Mouse (Mus musculus) hindbrain, embryonic 10.5 days (tissue): ENCODE data around the gene Cox8a. TPM values are rescaled to one million over a fixed set of nuclear protein-coding genes. Genes with fewer than 3 reads are reported as not detected.

Experiments
- DNase-seq: peaks from one replicate; pipeline ENCODE4 v3.0.0-alpha.2; 2017; ENCODE audit warnings: low spot score
- H3K27ac ChIP-seq: fragments of 300-500 bp; sonication (generic); 2 replicates; pipeline ENCODE4 v1.5.1; 2016; ENCODE audit warnings: mild to moderate bottlenecking, moderate library complexity
- H3K27me3 ChIP-seq: fragments of 300-500 bp; sonication (generic); 2 replicates; pipeline ENCODE4 v1.6.1; 2016; ENCODE audit warnings: mild to moderate bottlenecking; ENCODE audit not compliant: poor library complexity, insufficient read depth, severe bottlenecking
- H3K36me3 ChIP-seq: fragments of 300-500 bp; sonication (generic); 2 replicates; pipeline ENCODE4 v1.6.1; 2016; ENCODE audit warnings: mild to moderate bottlenecking, moderate library complexity
- H3K4me1 ChIP-seq: fragments of 300-500 bp; sonication (generic); replicated peaks from 2 replicates; pipeline ENCODE4 v1.6.1; 2016; ENCODE audit warnings: mild to moderate bottlenecking
- H3K4me3 ChIP-seq: fragments of 300-500 bp; sonication (generic); 2 replicates; pipeline ENCODE4 v1.5.1; 2016; ENCODE audit warnings: mild to moderate bottlenecking, moderate library complexity
- H3K9me3 ChIP-seq: fragments of 300-500 bp; sonication (generic); 2 replicates; pipeline ENCODE4 v1.6.1; 2016; ENCODE audit warnings: mild to moderate bottlenecking, moderate library complexity
- WGBS: fragments of 180-500 bp; shearing (Covaris S2); methylation state at CpG from one replicate; pipeline ENCODE4 v1.1.7; 2016; 5-methylcytosine and 5-hydroxymethylcytosine counted together
- polyA plus RNA-seq: library from polyadenylated mRNA; unstranded; fragments of >200 nt; fragmentation: Nextera tagmentation; extraction: Ambion mirVana; gene quantifications from 2 replicates; pipeline ENCODE4 v1.2.1, GENCODE M21; 2016

Gene Cox8a
- polyA plus RNA-seq, 1 experiment from 2014 or later, result 944 TPM

DNA sequence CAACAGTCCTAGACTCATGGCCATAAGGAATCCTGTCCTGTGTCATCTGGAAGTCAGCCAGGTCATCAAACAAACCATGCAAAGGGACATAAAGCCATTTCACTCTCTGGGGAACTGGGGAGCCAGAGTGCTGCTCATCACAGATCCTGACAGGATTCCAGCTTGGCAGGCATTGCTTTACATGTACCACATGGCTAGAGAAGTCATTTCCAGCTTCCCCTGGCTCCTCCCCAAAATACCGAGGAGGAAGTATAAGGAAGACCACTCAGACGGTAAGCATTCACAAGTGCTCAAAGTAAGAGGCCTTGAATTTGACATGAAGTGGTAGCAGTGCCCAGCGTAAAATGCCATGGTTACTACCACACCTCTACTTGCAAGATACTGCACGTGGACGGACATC, 2.9 kb downstream of the Cox8a start:
- DNase-seq, result no peak
- H3K4me3 ChIP-seq, result no peak overlapping the region

GRCm38 (mm10) chr19:7213010-7213409, 4.4 kb downstream of the Cox8a start:
- H3K9me3 ChIP-seq, result no peaks in the 10 kb centered on the region
- no peak for DNase-seq
- H3K4me3 ChIP-seq, result no peak overlapping the region
- H3K27me3 ChIP-seq, result no peaks in the 10 kb centered on the region
- 93% methylated on average over 3 of the region's 3 CpGs for WGBS
- peaks cover 22% of the 10 kb centered on the region for H3K4me1 ChIP-seq
- H3K36me3 ChIP-seq, result peaks cover 55% of the 10 kb centered on the region
- H3K27ac ChIP-seq, result no peak overlapping the region

More for the DNA sequence above, 2.9 kb downstream of the Cox8a start:
- H3K36me3 ChIP-seq, result peaks cover 55% of the 10 kb centered on the region
- no peaks in the 10 kb centered on the region for H3K9me3 ChIP-seq
- H3K4me1 ChIP-seq, result peaks cover 30% of the 10 kb centered on the region
- H3K27me3 ChIP-seq, result no peaks in the 10 kb centered on the region
- 88% methylated on average over 5 of the region's 5 CpGs for WGBS
- H3K27ac ChIP-seq, result no peak overlapping the region

- Histone ChIP-seq H3K4me1 (peaks cover 19% of the 10 kb centered on the region), H3K27me3 (no peaks in the 10 kb centered on the region), H3K27ac (no peak overlapping the region), H3K9me3 (no peaks in the 10 kb centered on the region), H3K4me3 (no peak overlapping the region), H3K36me3 (peaks cover 55% of the 10 kb centered on the region)
- WGBS, result 82% methylated on average over 1 of the region's 1 CpGs
- DNase-seq, result no peak
Measured at GRCm38 (mm10) chr19:7212216-7212615, 5.2 kb downstream of the Cox8a start.

DNA sequence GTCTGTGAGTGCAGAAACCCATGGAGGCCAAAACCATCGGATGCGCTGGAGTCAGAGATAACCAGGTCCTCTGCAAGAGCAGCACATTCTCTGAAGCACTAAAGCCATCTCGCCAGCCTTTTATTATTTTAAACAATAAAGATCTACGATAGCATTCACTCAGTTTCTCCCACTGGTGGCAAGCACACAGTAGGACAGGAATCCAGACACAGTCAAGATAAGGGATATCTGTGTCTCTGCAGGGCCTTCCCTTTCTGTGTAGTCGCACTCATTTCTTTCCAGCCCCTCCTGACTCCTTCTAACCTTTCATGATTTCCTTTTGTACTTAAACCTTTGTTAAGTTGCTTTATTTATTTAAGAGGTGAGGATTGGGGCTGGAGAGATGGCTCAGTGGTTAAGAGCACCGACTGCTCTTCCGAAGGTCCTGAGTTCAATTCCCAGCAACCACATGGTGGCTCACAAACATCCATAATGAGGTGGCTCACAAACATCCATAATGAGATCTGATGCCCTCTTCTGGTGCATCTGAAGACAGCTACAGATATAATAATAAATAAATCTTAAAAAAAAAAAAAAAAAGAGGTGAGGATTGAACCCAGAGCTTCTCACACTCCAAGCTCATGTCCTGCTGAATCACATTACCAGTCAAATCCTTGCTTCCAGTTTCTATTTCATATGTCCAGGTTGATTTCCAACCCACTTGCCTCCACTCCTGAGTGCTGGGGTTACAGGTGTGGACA, 7.3 kb downstream of the Cox8a start:
- no peaks in the 10 kb centered on the region for H3K27me3 ChIP-seq
- H3K36me3 ChIP-seq, result peaks cover 43% of the 10 kb centered on the region
- 92% methylated on average over 7 of the region's 7 CpGs for WGBS
- H3K27ac ChIP-seq, result no peak overlapping the region
- peaks cover 20% of the 10 kb centered on the region for H3K4me1 ChIP-seq
- no peak overlapping the region for H3K4me3 ChIP-seq
- DNase-seq, result no peak
- H3K9me3 ChIP-seq, result no peaks in the 10 kb centered on the region

DNA sequence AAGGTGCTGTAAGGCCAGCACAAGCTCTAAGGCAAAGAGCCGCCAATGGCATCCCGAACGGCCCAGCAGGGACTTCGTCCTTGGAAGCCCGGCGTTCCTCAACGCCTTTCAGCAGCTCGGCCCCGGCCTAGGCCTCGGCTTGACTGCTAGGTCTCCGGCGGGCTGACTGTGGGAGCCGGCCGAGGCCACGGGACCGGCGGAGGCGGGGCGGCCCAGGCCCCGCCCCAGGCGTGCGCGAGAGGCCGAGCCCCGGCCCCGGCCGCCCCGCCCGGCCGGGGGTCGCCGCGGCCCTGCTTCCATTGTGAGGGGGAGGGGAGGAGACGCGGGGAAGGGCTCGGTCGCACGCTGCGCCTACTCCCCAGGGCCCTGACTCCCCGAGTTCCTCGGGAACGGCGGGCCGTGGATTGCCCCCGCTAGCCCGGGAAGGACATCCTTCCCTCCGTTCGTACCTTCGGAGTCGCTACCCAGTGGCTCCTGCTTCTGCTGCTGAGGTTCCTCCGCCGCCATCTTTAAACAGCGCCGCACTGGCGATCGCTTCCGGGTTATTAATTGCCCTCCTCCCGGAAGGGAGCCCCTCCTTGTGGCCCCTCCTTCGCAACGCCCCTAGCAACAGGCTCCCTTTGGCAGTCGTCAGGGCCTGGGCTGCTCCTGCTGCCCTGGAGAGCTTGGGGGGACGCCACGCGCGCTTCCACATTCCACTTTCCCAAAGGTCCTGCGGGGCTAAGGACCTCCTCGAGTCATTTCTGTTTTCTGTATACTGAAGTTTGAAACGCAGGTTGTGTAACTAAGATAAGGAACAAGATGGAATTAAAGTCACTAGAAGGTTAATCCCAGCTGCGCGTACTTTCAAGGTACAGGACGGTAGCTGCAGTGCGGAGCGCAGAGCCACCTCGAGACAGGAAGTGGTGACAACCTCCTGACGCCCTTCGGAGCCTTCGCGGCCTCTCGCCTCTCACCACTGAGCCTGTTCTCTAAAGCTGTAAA, 11.4 kb downstream of the Cox8a start, which contains the start of gene Otub1:
Gene Otub1, minus strand, starts transcription at position 564 of the 984 bp plus-strand sequence.
- under 1% methylated on average over 79 of the region's 79 CpGs for WGBS
- H3K4me1 ChIP-seq, result peaks cover 35% of the 10 kb centered on the region
- peak; percentile 97 for DNase-seq
- no peaks in the 10 kb centered on the region for H3K27me3 ChIP-seq
- peak within 1 kb of the TSS; percentile 83 for H3K4me3 ChIP-seq
- H3K9me3 ChIP-seq, result no peaks in the 10 kb centered on the region
- H3K36me3 ChIP-seq, result peaks cover 39% of the 10 kb centered on the region
- H3K27ac ChIP-seq, result peak within 1 kb of the TSS; percentile 99

- Histone ChIP-seq H3K9me3 (no peaks in the 10 kb centered on the region), H3K4me3 (peak overlapping the region; percentile 83), H3K4me1 (peaks cover 35% of the 10 kb centered on the region), H3K27ac (peak overlapping the region; percentile 99), H3K27me3 (no peaks in the 10 kb centered on the region), H3K36me3 (peaks cover 43% of the 10 kb centered on the region)
- no peak for DNase-seq
- WGBS, result 40% methylated on average over 7 of the region's 7 CpGs
Measured at GRCm38 (mm10) chr19:7205326-7205725, 12.1 kb downstream of the Cox8a start.

- Histone ChIP-seq H3K27me3 (no peaks in the 10 kb centered on the region), H3K36me3 (peaks cover 46% of the 10 kb centered on the region), H3K4me3 (peak overlapping the region; percentile 83), H3K9me3 (no peaks in the 10 kb centered on the region), H3K4me1 (peaks cover 35% of the 10 kb centered on the region), H3K27ac (peak overlapping the region; percentile 99; the same call in 1 of the 2 replicates)
- DNase-seq, result no peak
- 77% methylated on average over 2 of the region's 2 CpGs for WGBS
Measured at GRCm38 (mm10) chr19:7204898-7205297, 12.5 kb downstream of the Cox8a start.

GRCm38 (mm10) chr19:7200427-7200826, 17.0 kb downstream of the Cox8a start:
- H3K27ac ChIP-seq, result no peak overlapping the region
- peaks cover 74% of the 10 kb centered on the region for H3K36me3 ChIP-seq
- 70% methylated on average over 1 of the region's 1 CpGs for WGBS
- peaks cover 50% of the 10 kb centered on the region for H3K4me1 ChIP-seq
- no peaks in the 10 kb centered on the region; the same call in 1 of the 2 replicates for H3K27me3 ChIP-seq
- H3K9me3 ChIP-seq, result no peaks in the 10 kb centered on the region
- H3K4me3 ChIP-seq, result no peak overlapping the region
- no peak for DNase-seq

DNA sequence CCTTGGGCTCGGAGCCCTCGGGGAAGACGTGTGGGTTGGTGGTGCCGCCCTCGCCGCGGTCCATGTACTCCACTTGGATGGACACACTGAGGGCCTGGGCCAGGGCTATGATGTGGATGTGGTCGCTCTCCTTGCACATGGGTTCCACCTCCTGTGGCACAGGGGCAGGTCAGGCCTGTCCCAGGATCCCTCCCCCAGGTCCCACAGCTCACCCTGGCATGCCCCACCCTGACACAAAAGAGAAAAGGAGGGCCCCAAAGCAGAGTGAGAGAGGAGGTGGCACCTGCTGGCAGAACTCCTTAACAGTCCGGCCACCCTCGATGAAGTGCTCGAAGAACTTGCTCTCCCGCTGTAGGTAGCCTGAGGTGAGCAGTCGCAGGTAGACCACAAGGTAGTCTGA, 18.3 kb downstream of the Cox8a start:
- no peak for DNase-seq
- H3K27me3 ChIP-seq, result peaks cover 4% of the 10 kb centered on the region; the same call in 1 of the 2 replicates
- H3K36me3 ChIP-seq, result peaks cover 70% of the 10 kb centered on the region
- H3K4me1 ChIP-seq, result peaks cover 41% of the 10 kb centered on the region
- H3K4me3 ChIP-seq, result no peak overlapping the region
- WGBS, result 96% methylated on average over 13 of the region's 13 CpGs
- no peaks in the 10 kb centered on the region for H3K9me3 ChIP-seq
- no peak overlapping the region for H3K27ac ChIP-seq

DNA sequence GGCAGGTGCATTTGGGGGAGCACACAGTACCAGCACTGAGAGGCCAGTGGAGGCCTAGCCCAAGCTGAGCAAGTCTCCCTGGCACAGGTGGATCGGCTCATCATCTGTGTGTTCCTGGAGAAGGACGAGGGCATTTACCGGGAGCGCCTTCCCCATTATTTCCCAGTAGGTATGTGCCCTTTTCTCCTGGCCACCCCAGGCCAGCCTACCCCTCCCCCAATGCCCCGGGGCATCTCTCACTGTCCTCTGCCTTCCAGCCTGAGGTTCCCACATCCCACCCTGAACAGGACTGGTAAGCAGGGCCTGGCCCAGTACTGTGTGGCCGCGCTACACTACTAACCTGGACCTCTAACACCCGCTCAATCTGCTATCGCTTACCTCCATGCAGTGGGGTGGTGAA, 20.0 kb downstream of the Cox8a start:
- Histone ChIP-seq H3K27ac (0 out of 2 replicates have a peak overlapping the region, but pooled peaks have one; percentile 47), H3K4me3 (no peak overlapping the region), H3K36me3 (peaks cover 54% of the 10 kb centered on the region), H3K4me1 (peaks cover 43% of the 10 kb centered on the region), H3K9me3 (no peaks in the 10 kb centered on the region), H3K27me3 (peaks cover 13% of the 10 kb centered on the region; the same call in 1 of the 2 replicates)
- no peak for DNase-seq
- WGBS, result 84% methylated on average over 9 of the region's 9 CpGs

- 0 out of 2 replicates have a peak overlapping the region, but pooled peaks have one; percentile 47 for H3K27ac ChIP-seq
Measured at GRCm38 (mm10) chr19:7196741-7197270, 20.6 kb downstream of the Cox8a start.

More at GRCm38 (mm10) chr19:7196741-7197270, 20.6 kb downstream of the Cox8a start:
- Histone ChIP-seq H3K36me3 (peaks cover 49% of the 10 kb centered on the region), H3K4me1 (peaks cover 49% of the 10 kb centered on the region), H3K4me3 (peak overlapping the region; percentile 18), H3K27me3 (peaks cover 16% of the 10 kb centered on the region; the same call in 1 of the 2 replicates), H3K9me3 (no peaks in the 10 kb centered on the region)
- peak; percentile 61 for DNase-seq
- WGBS, result 7% methylated on average over 17 of the region's 17 CpGs
